Mouse (Mus musculus) embryonic facial prominence, embryonic 10.5 days (tissue): Measurements from ENCODE around the gene Gprc5b. TPM values are rescaled to one million over a fixed set of nuclear protein-coding genes. Genes with fewer than 3 reads are reported as not detected.

Source experiments
- polyA plus RNA-seq: library from polyadenylated mRNA; unstranded; fragments of >200 nt; fragmentation: Nextera tagmentation; extraction: Ambion mirVana; gene quantifications from 2 replicates; pipeline ENCODE4 v1.2.1, GENCODE M21; 2016

Gene Gprc5b
- polyA plus RNA-seq, 1 experiment from 2014 or later = 8.2 TPM

Other genes with a start within 250 kb of the Gprc5b start
- gene Iqck, start 139.5 kb downstream of the Gprc5b start, polyA plus RNA-seq = 2.7 and 3.1 TPM in 2 replicates
- 161 and 162 TPM in 2 replicates for gene Knop1, start 139.0 kb downstream of the Gprc5b start, polyA plus RNA-seq
- gene Gpr139, start 189.4 kb upstream of the Gprc5b start, polyA plus RNA-seq = 0.07 and 0.11 TPM in 2 replicates